Mouse (Mus musculus) myocyte (in vitro differentiated cells): ENCODE measurements around the gene Gm42791. TPM values are rescaled to one million over a fixed set of nuclear protein-coding genes. Genes with fewer than 3 reads are reported as not detected.

Source experiments
- H3K27me3 ChIP-seq: one replicate; pipeline ENCODE4 v1.6.1; 2011; ENCODE audit not compliant: control insufficient read depth, insufficient read depth, insufficient read length
- H3K36me3 ChIP-seq: one replicate; pipeline ENCODE4 v1.6.1; 2011; ENCODE audit not compliant: control insufficient read depth, insufficient read depth
- H3K4me2 ChIP-seq: one replicate; pipeline ENCODE4 v1.6.1; 2011; ENCODE audit warnings: low read depth, control low read depth
- H3K4me3 ChIP-seq: one replicate; pipeline ENCODE4 v1.5.1; 2011; ENCODE audit warnings: mild to moderate bottlenecking, control low read depth, moderate library complexity
- H3K79me2 ChIP-seq: one replicate; pipeline ENCODE4 v1.6.1; 2011; ENCODE audit not compliant: control insufficient read depth, insufficient read depth
- H3ac ChIP-seq: one replicate; pipeline ENCODE4 v1.6.1; 2011; ENCODE audit not compliant: control insufficient read depth, insufficient read length
- CEBPB ChIP-seq: IDR thresholded peaks from 2 replicates; pipeline ENCODE4 v1.6.1; 2011; ENCODE audit warnings: mild to moderate bottlenecking, moderate library complexity; ENCODE audit not compliant: poor library complexity, insufficient read depth, severe bottlenecking
- E2F4 ChIP-seq: IDR thresholded peaks from one replicate; pipeline ENCODE4 v1.6.1; 2011; ENCODE audit warnings: mild to moderate bottlenecking, control low read depth, moderate library complexity; ENCODE audit not compliant: insufficient read depth
- MAX ChIP-seq: IDR thresholded peaks from one replicate; pipeline ENCODE4 v1.6.1; 2011; ENCODE audit warnings: low read depth, mild to moderate bottlenecking, control low read depth
- MYOD1 ChIP-seq, 3 experiments: IDR thresholded peaks; one replicate each; pipeline ENCODE4 v1.6.1; 2011; ENCODE audit warnings: control low read depth in 2 of 3, low read depth in 2 of 3, mild to moderate bottlenecking in 2 of 3, moderate library complexity in 1 of 3; ENCODE audit not compliant: insufficient read length in 2 of 3, control insufficient read depth in 1 of 3
- MYOG ChIP-seq, 3 experiments: IDR thresholded peaks; one replicate each; pipeline ENCODE4 v1.6.1; 2011; ENCODE audit warnings: control low read depth in 2 of 3, low read depth in 2 of 3, mild to moderate bottlenecking in 2 of 3; ENCODE audit not compliant: insufficient read length in 2 of 3, control insufficient read depth in 1 of 3, insufficient read depth in 1 of 3
- POLR2A ChIP-seq: IDR thresholded peaks from one replicate; pipeline ENCODE4 v1.6.1; 2011; ENCODE audit warnings: low read depth, mild to moderate bottlenecking, control low read depth, moderate library complexity; ENCODE audit not compliant: insufficient read length
- POLR2AphosphoS2 ChIP-seq: IDR thresholded peaks from one replicate; pipeline ENCODE4 v1.6.1; 2011; ENCODE audit warnings: low read depth, control low read depth; ENCODE audit not compliant: insufficient read length
- REST ChIP-seq: IDR thresholded peaks from one replicate; pipeline ENCODE4 v1.6.1; 2011; ENCODE audit warnings: mild to moderate bottlenecking, control low read depth, moderate library complexity; ENCODE audit not compliant: insufficient read depth, insufficient read length
- SRF ChIP-seq: IDR thresholded peaks from one replicate; pipeline ENCODE4 v1.6.1; 2011; ENCODE audit warnings: low read depth; ENCODE audit not compliant: control insufficient read depth, insufficient read length
- TCF12 ChIP-seq: IDR thresholded peaks from one replicate; pipeline ENCODE4 v1.6.1; 2011; ENCODE audit warnings: mild to moderate bottlenecking, control low read depth; ENCODE audit not compliant: poor library complexity, insufficient read depth, severe bottlenecking
- TCF3 ChIP-seq: IDR thresholded peaks from one replicate; pipeline ENCODE4 v1.6.1; 2011; ENCODE audit warnings: low read depth, control low read depth; ENCODE audit not compliant: insufficient read length
- USF1 ChIP-seq: IDR thresholded peaks from one replicate; pipeline ENCODE4 v1.6.1; 2011; ENCODE audit warnings: low read depth, mild to moderate bottlenecking, control low read depth, moderate library complexity
- polyA plus RNA-seq: library from polyadenylated mRNA; unstranded; fragments of >200 nt; fragmentation: generic; extraction: Trizol; gene quantifications from one replicate; pipeline ENCODE4 v1.2.1, GENCODE M21; 2012; ENCODE audit warnings: missing spikeins

Gene Gm42791
- polyA plus RNA-seq, 1 experiment, result 0.11 TPM

GRCm38 (mm10) chr5:148989480-148989879 lies 5.5 kb downstream of the Gm42791 start:
- TF ChIP-seq SRF, result no peak
- TF ChIP-seq TCF12, result no peak
- no peak for TF ChIP-seq MYOD1 (IDR thresholded peaks at IDR 0.05; ENCODE audit: control insufficient read depth in 1 of 3, insufficient read length in 2 of 3, low read depth in 2 of 3)
- no peak for TF ChIP-seq CEBPB
- TF ChIP-seq MYOG (IDR thresholded peaks at IDR 0.05; ENCODE audit: control insufficient read depth in 1 of 3, insufficient read depth in 1 of 3, insufficient read length in 2 of 3, low read depth in 2 of 3), result no peak
- no peak for TF ChIP-seq REST
- no peak for TF ChIP-seq POLR2A
- TF ChIP-seq TCF3, result no peak
- no peak for TF ChIP-seq POLR2AphosphoS2
- TF ChIP-seq E2F4, result no peak
- no peak for TF ChIP-seq USF1
- TF ChIP-seq MAX, result no peak
- Histone ChIP-seq H3ac (no peak overlapping the region), H3K4me3 (no peak overlapping the region), H3K27me3 (no peaks in the 10 kb centered on the region), H3K4me2 (no peak overlapping the region), H3K79me2 (peaks cover 7% of the 10 kb centered on the region), H3K36me3 (peaks cover 10% of the 10 kb centered on the region)

GRCm38 (mm10) chr5:148984961-148985360 lies 10.0 kb downstream of the Gm42791 start:
- Histone ChIP-seq H3K4me2 (no peak overlapping the region), H3K27me3 (no peaks in the 10 kb centered on the region), H3ac (no peak overlapping the region), H3K36me3 (peaks cover 10% of the 10 kb centered on the region), H3K4me3 (no peak overlapping the region), H3K79me2 (no peaks in the 10 kb centered on the region)
- TF ChIP-seq MAX (no peak), TCF3 (no peak), MYOG (IDR thresholded peaks at IDR 0.05; ENCODE audit: control insufficient read depth in 1 of 3, insufficient read depth in 1 of 3, insufficient read length in 2 of 3, low read depth in 2 of 3) (no peak), E2F4 (no peak), MYOD1 (IDR thresholded peaks at IDR 0.05; ENCODE audit: control insufficient read depth in 1 of 3, insufficient read length in 2 of 3, low read depth in 2 of 3) (no peak), CEBPB (no peak), TCF12 (no peak), POLR2AphosphoS2 (no peak)

- no peak for TF ChIP-seq POLR2AphosphoS2
- no peak for TF ChIP-seq SRF
- no peak for TF ChIP-seq REST
- Histone ChIP-seq H3K4me3 (no peak overlapping the region), H3K4me2 (no peak overlapping the region), H3K36me3 (peaks cover 10% of the 10 kb centered on the region), H3ac (no peak overlapping the region), H3K79me2 (no peaks in the 10 kb centered on the region), H3K27me3 (no peaks in the 10 kb centered on the region)
Observed at GRCm38 (mm10) chr5:148983696-148984095, 11.3 kb downstream of the Gm42791 start.

- Histone ChIP-seq H3K4me3 (no peak overlapping the region), H3ac (no peak overlapping the region), H3K36me3 (peaks cover 10% of the 10 kb centered on the region), H3K79me2 (no peaks in the 10 kb centered on the region), H3K27me3 (no peaks in the 10 kb centered on the region), H3K4me2 (no peak overlapping the region)
- TF ChIP-seq MYOG (IDR thresholded peaks at IDR 0.05; ENCODE audit: control insufficient read depth in 1 of 3, insufficient read depth in 1 of 3, insufficient read length in 2 of 3, low read depth in 2 of 3) (no peak), E2F4 (no peak), SRF (no peak), POLR2AphosphoS2 (no peak), TCF12 (no peak), USF1 (no peak), POLR2A (no peak), MYOD1 (IDR thresholded peaks at IDR 0.05; ENCODE audit: control insufficient read depth in 1 of 3, insufficient read length in 2 of 3, low read depth in 2 of 3) (no peak), TCF3 (no peak), REST (no peak), CEBPB (no peak), MAX (no peak)
Observed at GRCm38 (mm10) chr5:148983108-148983664, 11.8 kb downstream of the Gm42791 start.

GRCm38 (mm10) chr5:148982396-148982795 lies 12.6 kb downstream of the Gm42791 start:
- Histone ChIP-seq H3K4me3 (no peak overlapping the region), H3K27me3 (no peaks in the 10 kb centered on the region), H3ac (no peak overlapping the region), H3K36me3 (peaks cover 10% of the 10 kb centered on the region), H3K79me2 (no peaks in the 10 kb centered on the region), H3K4me2 (no peak overlapping the region)
- TF ChIP-seq SRF (no peak), MYOG (IDR thresholded peaks at IDR 0.05; ENCODE audit: control insufficient read depth in 1 of 3, insufficient read depth in 1 of 3, insufficient read length in 2 of 3, low read depth in 2 of 3) (no peak), POLR2AphosphoS2 (no peak), CEBPB (no peak), TCF12 (no peak), REST (no peak), MAX (no peak), POLR2A (no peak), USF1 (no peak), TCF3 (no peak), MYOD1 (IDR thresholded peaks at IDR 0.05; ENCODE audit: control insufficient read depth in 1 of 3, insufficient read length in 2 of 3, low read depth in 2 of 3) (no peak), E2F4 (no peak)
